Mouse (Mus musculus) mouse trophoblast stem cell (cell line): ENCODE results near the gene Slc39a3.
"Not testable (repeated sequence)": the region's sequence is repeated elsewhere in the genome, so short reads cannot be mapped to it uniquely, and the experiment has no call there.

Source experiments
- in situ Hi-C, 2 experiments: fragments of 300-500 bp; cut with MseI, MboI; formaldehyde crosslinking; loops; 2 replicates in 1 of 2; 3 replicates in 1 of 2; pipeline ENCODE4 v1.15.1; 2025

The Slc39a3 gene

GRCm38 (mm10) chr10:81050645-81051044, 13.4 kb upstream of the Slc39a3 start:
- in situ Hi-C loops: no loop called here

GRCm38 (mm10) chr10:81045246-81045645, 8.0 kb upstream of the Slc39a3 start:
- in situ Hi-C loops: not testable (repeated sequence)

- in situ Hi-C loops: loop anchor here in 1 of 2 experiments (5.0 kb wide), 1 partner anchor 44 kb away; no protein-coding TSS in a partner anchor
Measured at GRCm38 (mm10) chr10:81041458-81042175, 4.4 kb upstream of the Slc39a3 start.

- in situ Hi-C loops: no loop called here
Measured at GRCm38 (mm10) chr10:81036251-81036650, 975 bp downstream of the Slc39a3 start.

GRCm38 (mm10) chr10:81033586-81033985, 3.6 kb downstream of the Slc39a3 start:
- in situ Hi-C loops: no loop called here

- in situ Hi-C loops: no loop called here
Measured at GRCm38 (mm10) chr10:81029031-81029430, 8.2 kb downstream of the Slc39a3 start.

GRCm38 (mm10) chr10:81028219-81028618, 9.0 kb downstream of the Slc39a3 start:
- in situ Hi-C loops: no loop called here

- in situ Hi-C loops: no loop called here
Measured at GRCm38 (mm10) chr10:81027331-81027730, 9.9 kb downstream of the Slc39a3 start.

- in situ Hi-C loops: no loop called here
Measured at GRCm38 (mm10) chr10:81026857-81027256, 10.4 kb downstream of the Slc39a3 start.

GRCm38 (mm10) chr10:81025639-81026275, 11.5 kb downstream of the Slc39a3 start, which contains the start of gene Diras1:
Diras1 (minus strand) TSS chr10:81025662.
- in situ Hi-C loops: no loop called here

- in situ Hi-C loops: no loop called here
Measured at GRCm38 (mm10) chr10:81025047-81025621, 12.1 kb downstream of the Slc39a3 start.

GRCm38 (mm10) chr10:81024346-81024937, 12.8 kb downstream of the Slc39a3 start:
- in situ Hi-C loops: no loop called here

GRCm38 (mm10) chr10:81022744-81023143, 14.5 kb downstream of the Slc39a3 start:
- in situ Hi-C loops: no loop called here

- in situ Hi-C loops: no loop called here
Measured at GRCm38 (mm10) chr10:81021547-81022110, 15.6 kb downstream of the Slc39a3 start.

GRCm38 (mm10) chr10:81020207-81020606, 17.0 kb downstream of the Slc39a3 start:
- in situ Hi-C loops: no loop called here

GRCm38 (mm10) chr10:81019687-81020086, 17.5 kb downstream of the Slc39a3 start:
- in situ Hi-C loops: no loop called here

GRCm38 (mm10) chr10:81018326-81018725, 18.9 kb downstream of the Slc39a3 start:
- in situ Hi-C loops: no loop called here

GRCm38 (mm10) chr10:81016645-81017044, 20.6 kb downstream of the Slc39a3 start:
- in situ Hi-C loops: no loop called here

- in situ Hi-C loops: no loop called here
Measured at GRCm38 (mm10) chr10:81015666-81016065, 21.6 kb downstream of the Slc39a3 start.

- in situ Hi-C loops: no loop called here
Measured at GRCm38 (mm10) chr10:81014393-81015384, 22.5 kb downstream of the Slc39a3 start, which contains the start of gene Gng7. Gng7 (minus strand) TSS chr10:81014945.

GRCm38 (mm10) chr10:81010851-81011250, 26.4 kb downstream of the Slc39a3 start:
- in situ Hi-C loops: no loop called here
